Mouse (Mus musculus) adrenal gland, adult 18-20 months (tissue): ENCODE measurements around the gene Sgk1. TPM values are rescaled to one million over a fixed set of nuclear protein-coding genes. Genes with fewer than 3 reads are reported as not detected.

Experiments used
- DNase-seq, 2 experiments: peaks; one replicate each; pipeline ENCODE4 v3.0.0; 2021 to 2022; ENCODE audit warnings: low spot score in 2 of 2
- total RNA-seq, 2 experiments: library from RNA; stranded (reverse); gene quantifications; 1 replicate in 1 of 2; 2 replicates in 1 of 2; pipeline ENCODE4 v1.2.3; 2021

The Sgk1 gene
- total RNA-seq, 2 experiments from 2014 or later, result 151 to 162 TPM

DNA sequence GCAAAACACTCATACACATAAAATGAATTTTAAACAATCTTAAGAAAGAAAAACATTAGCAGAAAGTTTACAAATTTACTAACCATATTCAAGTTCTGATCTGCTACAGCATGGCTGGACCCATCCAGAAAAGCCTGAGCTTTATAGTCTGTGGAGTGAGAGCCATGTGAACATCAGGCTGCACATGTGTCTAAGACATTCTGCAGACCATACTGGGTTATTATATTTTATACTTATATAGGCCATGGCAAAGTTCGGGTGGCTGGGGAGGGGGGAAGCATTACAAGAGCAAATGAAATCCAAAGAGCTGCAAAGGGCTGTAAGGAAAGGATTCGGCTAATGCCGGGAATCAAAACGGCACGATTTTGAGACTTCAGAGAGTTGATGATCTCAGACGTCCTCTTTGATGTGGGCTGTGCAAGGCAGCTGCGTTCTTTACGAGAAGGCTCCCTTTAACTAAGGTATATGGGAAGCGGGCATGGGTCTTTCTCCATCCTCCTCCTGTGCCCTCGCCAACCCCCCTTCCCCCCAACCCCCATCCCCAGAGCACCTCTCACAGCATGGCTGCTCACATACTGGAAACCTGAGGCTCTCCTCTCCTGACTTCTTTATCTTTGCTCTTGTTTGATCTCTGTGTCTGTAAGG is 29.4 kb downstream of the Sgk1 start:
- DNase-seq, result no peak

DNA sequence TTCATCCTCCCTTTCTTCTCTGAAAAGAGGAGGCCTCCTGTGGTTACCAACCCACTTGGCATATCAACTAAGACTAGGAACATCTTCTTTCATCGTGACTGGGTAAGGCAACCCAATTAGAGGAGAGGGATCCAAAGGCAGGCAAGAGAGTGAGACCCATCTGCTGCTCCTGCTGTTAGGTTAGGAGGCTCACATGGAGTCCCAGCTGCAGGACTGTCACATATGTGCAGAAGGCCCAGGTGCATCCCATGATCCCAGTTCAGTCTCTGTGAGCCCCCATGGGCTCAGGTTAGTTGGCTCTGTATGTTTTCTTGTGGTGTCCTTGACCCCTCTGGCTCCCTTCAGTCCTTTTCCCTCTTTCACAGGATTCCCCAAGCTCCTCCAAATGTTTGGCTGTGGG is 32.8 kb downstream of the Sgk1 start:
- DNase-seq, result no peak

DNA sequence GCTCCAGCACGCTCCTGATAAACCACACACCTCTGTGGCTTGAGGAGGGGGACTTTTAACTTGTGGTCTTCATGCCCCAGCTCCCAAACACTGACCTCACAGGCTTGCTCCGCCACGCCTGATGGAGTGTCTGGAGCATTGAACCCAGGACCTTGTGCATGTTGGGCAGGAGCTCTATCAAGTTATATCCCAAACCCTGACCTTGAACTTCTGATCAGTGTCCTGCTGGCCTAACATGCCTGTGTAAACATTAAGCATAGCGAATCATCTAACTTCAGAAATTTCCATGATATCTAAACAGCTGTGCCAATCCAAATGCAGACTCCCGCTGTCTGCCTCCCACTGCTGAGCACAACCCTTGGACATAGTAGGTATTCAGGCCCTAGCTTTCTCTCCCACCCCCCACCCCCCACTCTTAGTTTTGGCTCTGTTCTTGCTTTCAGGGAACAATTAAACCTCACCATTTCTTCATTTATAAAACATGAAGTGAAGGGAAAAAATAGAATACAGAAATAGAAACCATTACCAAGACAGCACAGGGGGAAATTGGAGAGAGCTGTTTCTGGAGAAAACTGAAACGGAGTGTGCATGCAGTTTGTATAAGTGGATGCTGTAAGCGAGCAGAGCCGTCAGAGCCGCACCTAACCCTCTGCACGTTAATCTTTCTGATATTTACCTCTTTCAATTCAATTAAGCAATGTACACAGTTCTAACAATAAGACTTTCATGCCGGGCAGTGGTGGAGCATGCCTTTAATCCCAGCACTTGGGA is 34.5 kb downstream of the Sgk1 start:
- no peak for DNase-seq

DNA sequence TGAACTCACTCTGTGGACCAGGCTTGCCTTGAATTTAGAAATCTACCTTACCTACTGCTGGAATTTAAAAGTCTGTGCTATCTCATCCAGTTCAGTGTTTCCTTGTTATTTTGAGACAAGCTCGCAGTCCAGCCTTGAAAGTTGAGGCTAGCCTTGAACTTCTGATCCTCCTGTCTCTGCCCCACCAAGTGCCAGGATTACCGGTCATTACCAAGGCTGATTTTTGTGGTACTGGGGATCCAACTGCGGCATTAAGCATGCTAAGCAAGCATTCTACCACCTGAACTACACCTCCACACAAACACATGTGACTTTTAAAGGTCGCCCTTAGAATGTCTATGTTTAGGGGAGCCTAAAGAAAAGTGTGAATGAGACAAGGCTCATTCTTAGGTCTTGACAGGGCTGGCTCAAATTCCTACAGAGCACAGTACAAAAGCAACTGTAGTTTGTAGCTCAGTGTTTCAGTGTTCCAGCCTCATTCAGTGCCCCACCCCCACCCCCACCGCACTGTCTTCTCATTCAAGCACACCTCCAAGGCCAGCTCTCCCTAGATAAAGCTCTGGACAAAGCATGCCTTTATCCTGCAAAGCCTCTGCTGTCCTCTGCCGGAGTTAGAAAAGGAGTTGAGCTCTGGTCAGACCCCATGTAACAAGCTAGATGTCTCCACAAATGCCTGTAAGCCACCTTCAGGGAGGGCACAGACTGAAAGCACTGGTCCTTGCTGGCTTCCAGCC is 36.2 kb downstream of the Sgk1 start:
- DNase-seq, result no peak

DNA sequence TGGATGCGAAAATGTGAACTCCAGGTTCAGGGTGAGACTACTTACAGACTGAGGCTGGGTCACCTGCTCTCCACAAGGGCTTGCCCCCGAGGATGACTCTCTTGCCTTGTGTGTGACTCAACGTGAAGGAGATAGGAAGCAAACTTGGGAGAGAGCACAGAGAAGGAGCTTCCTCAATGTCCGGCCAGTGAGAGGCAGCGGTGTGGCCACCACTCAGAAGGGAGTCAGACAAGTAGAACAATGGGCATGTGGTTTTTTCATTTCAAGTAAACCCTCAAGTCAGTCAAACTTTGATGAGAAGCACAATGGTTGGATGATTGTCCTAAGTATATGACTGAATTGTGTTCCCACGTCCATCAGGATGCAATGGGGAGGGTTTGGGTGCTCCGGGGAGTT is 36.8 kb downstream of the Sgk1 start:
- DNase-seq, result no peak

DNA sequence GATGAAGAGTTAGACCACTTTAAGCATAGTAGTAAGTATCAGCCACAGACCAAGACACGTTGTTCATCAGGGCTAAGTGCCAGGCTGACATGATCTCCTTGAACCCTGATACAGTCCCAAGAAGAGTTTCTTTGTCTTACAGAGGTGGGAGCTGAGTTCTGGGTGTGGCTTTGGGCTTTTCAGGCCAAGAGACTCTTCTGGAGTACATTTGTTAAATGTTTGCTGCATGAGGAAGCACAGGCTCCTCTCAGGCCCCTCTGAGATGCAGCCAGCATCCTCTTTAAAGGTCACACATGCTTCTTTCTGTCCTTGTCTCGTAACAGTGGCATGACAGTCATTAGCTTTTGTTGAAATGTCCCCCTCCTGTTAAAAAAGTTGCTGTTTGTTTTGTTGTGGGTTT is 38.6 kb downstream of the Sgk1 start:
- DNase-seq, result no peak

DNA sequence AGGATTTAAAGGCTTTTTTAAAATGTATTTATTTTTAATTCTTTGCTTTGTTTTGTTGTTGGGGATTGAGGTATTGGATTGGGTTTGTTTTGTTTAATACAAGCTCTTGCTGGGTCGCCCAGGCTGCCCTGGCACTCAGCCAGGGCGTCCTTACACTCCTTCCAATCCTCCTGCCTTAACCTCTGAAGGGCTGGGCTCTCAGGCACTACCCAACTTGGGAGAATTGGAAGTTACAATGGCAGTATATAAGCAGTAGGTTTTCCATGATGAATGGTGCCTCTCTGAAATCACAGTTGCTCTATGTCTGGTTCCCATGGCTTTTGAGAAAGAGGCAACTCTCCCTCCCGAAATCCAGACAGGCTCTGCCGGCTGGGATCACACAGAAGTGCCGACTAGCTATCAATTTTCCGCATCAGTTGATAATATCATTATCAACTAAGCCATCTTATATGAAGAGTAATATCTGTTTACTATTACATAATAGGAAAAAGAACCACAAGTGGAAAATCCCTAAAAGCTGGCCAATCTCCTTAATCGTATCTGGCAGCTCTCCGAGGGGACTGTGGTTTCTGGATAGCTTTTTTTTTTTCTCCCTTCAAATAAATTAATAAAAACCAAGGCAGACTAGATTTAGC is 40.8 kb downstream of the Sgk1 start:
- DNase-seq, result no peak

DNA sequence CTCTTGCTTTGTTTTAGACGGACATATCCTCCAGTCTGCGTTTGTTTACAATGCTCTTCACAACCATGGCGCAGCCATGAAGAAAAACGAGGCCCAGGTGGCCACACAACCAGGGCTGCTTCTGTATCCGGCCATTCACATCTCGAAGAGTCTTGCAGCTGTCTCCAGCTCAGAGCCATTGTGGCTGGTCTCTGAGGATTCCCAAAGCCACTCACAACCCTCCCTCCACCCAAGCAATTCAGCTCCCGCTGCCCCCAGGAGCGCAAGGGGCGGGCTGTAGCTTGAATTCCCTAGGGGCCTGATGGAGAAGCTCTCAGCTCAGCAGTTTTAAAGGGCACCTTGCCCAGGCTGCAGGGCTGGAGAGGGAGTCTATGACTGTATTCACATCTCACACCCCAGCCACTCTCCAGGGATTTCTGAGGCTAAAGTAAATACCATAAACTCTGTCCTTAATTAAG is 41.5 kb downstream of the Sgk1 start:
- DNase-seq, result no peak

DNA sequence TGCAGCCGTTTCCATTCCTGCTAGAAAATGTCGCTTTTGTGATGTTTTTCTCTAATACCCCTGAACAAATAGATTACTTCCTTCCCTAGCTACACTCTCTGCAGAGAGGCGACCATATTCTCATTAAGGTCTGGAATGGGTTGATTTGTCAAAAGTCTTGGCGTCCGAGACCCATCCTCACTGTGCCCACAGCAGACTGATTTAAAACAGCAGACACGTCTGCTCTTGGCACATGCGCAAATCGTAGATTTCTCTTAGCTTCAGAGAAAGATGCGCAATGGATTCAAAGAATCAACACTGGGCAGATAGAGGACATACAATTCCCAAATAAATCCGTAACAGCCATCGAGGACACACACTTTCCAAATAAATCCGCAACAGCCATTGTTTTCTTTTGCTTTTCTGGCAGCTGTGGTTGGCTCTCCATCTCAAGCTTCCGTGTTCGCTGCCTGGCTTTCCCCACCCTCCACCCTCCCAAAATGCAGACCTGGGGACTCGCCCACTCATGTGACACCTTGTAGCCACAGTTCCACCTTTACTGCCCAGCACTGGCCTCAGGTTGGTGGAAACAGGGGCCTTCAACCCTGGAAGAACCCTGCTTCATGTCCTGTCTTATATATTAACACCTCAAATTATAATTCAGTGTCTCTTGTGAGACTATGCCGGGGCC is 42.2 kb downstream of the Sgk1 start:
- DNase-seq, result no peak

DNA sequence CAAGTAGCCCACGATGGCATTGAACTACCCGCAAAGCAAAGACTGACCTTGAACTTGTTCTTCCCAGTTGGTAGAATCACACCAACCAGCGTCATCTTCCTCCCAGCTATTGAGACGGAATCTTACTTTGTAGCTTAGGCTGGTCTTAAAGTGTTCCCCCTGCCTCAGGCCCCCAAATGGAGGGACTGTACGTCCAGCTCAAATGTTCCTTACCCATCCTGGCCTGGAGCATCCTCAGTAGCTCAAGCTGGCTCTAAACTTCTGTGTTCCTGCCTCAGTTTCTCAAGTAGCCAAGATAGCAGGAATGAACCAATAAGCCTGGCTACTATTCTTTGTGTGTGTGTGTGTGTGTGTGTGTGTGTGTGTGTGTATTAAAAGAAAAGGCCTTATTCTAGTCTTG is 45.0 kb downstream of the Sgk1 start:
- no peak for DNase-seq

DNA sequence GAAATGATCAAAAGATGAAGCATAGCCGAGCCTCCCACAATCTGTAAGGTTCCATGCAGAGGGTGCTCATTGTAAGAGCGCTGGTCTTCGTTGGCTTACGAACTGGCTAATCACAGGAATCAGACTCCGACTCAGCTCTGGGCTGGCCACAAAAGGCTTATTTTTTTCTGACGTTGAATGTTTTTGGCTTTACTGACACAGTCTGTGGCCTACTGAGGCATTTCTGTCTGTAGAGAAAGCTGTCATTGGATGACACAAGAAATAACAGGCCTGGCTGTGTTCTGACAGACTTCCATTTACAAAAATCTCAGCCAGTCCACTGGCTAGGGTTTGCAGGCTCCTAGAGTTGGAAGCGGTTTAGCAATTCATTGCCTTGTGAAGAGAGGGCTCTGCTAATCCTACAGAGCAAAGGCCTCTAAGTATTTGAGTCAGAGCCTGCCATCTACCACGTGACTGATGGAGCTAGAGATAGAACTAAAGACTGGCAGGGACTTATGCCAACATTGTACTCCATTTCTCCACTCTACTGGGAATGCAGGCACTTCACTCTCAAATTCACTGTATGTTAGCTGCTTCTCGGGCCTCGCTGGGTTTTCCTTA is 48.9 kb downstream of the Sgk1 start:
- DNase-seq, result no peak

DNA sequence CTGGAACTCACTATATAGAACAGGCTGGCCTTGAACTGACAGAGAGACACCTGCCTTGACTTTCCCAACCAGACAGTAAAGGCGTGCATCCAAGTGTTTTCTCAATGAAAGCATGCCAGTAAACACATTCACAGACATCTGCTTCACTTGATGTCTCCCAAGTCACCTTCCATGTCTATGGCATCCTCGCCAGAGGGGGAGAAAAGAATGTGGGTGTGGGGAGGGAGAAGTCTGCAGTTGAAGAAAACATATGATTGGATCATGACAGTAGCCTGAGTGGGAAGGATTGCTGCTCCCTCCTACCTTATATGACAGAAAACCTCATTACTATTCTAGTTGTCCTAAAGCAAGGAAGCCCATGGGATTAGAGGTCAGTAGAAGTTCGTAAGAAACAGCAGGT is 50.8 kb downstream of the Sgk1 start:
- DNase-seq, result no peak

DNA sequence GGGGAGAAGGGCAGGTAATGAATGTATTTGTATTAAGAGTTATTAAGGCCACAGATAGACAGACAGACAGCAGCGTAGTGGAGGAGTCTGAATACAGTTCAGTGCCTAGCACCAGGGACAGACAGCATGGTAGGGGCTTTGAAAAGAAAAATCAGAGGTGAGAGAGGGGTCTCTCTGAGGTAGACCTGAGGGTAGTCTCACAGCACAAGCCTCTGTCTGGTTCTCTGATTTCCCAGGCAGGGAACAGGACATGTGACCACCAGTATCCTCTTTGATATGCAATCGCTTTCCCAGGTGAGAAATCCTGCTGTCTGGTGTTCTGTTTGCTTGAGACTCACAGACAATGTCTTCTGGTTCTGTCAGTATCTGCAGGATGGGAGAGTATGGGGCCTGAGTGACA is 52.8 kb downstream of the Sgk1 start:
- no peak for DNase-seq

DNA sequence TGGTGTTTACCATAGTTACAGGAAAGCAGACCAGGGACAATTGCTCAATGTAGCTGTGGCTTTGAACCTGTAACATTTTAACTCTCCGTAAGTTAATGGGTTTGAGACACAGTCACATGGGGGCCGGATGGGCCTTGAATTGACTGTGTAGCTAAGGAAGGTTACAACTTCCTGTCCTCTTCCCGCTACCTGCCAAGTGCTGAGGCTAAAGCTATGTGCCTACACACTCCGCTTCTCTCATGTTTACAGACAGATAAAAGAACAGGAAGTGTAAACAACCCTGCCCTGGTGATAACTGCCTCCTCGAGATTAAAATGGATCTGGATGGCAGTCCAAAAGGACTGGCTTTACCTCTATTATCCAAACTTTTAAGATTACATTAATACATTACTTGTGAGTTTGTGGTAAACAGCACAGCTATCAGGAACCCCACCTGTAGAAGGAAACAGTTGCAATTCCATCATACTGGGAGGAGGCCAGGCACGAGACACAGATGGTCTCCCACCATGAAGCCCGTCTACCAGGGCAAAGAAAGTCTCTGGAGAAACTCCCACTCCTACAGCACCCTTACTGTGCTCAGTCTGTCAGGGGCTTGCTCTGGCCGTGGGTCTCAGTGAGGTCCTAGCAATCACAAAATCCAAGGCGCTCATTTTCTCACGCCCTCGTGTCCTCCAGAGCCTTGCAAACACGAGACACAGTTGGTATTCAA is 54.7 kb downstream of the Sgk1 start:
- DNase-seq, result no peak

DNA sequence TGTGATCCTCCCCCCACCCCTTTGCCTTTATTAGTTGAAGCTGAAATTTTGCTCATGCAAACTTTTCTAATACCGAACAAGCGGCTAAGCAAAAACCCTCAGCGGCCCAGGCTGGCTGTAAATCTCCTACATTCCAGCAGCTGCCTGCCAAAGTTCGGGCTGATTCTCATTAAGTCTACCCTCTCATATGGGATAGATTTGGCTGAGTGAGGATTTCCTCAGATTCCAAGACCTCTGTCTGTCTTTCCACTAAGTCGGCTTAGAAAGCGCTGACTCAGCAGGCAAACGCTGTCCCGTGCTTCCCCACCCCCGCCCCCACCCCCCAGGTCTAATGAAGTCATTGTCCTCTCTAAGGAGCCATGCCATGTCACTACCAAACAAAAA is 55.2 kb downstream of the Sgk1 start:
- no peak for DNase-seq

DNA sequence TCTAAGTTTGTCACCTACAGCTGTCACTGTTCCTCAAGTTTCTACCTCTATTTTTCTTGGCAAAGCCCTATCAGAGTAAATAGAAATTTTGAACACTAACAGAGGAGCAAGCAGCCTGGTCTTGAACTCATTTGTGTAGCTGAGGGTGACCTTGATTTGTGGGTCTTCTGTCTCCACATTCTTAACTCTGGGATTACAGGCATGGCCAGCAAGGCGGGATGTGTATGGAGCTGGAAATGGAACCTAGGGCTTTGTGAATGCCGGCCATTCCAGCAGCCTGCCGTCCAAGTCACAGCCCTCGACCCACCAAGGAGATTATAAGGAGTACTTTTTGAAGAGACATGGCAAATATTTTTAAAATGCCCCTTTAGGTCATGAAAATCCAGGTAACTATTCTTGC is 56.2 kb downstream of the Sgk1 start:
- DNase-seq, result no peak

DNA sequence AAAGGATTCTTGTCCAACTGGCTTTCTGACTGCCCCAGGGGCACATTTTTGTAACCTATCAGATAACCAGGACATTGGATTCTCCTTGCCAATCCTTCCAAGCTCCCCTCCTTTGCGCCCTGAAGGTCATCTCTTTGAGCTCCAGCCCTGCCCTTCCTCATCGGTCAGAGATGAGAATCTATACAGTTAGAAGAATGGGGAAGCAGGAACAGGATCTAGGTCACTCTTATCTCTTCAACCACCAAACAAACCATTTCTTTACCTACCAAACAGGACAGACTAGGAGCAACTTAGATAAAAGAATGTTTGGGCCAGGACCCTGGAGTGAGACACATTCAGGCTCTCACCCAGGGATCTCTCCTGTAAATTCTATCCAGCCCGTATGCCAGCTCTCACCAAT is 59.3 kb downstream of the Sgk1 start:
- DNase-seq, result no peak

DNA sequence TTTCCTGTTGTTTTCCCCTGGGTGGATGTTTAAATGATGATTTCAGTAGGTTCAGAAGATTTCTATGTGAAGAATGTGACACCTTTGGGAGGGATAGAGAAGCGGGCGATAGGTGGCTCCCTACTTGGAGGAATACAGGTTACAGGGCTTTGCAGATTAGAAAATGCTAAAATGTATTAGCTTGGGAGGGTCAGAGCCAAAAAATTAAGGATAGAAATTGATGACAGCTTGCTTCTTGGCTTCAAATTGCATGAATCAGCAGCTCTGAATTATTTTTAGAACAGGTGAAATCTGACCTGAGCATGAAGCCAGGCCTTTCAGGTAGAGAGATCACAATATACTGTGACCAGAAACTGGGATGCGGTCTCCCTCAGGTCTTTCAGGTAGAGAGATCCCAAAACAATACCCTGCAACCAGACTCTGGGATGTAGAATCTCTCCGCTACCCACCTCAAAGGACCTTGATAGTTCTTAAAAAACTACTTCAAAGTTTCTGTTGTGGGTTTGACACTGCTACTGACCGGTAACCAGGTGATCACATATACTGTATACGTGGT is 61.2 kb downstream of the Sgk1 start:
- DNase-seq, result no peak

DNA sequence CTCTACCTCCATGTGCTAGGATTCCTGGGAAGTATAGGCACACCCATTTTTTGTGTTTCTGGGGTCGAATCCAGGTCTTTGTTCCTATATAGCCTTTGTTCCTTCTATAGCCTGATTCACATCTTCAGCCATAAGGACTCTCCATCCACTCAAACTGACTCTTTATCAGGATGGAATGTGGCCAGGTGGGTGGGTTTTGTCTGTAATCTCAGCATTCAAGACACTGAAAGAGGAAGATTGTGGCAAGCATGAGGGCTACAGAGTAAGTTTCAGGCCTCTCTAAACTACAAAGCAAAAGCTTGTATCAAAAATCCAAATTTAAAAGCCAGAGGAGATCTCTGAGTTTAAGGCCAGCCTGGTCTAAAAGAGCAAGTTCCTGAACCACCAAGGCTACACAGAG is 63.2 kb downstream of the Sgk1 start:
- no peak for DNase-seq
